Mouse (Mus musculus) lung, embryonic 16.5 days (tissue): ENCODE results near the gene Cipc. TPM values are rescaled to one million over a fixed set of nuclear protein-coding genes. Genes with fewer than 3 reads are reported as not detected.

Experiments
- ATAC-seq: fragments of 200-750 bp; cut with Nextera tagmentation; 2 replicates; pipeline ENCODE4 v1.8.0; 2017; ENCODE audit warnings: low read depth, mild to moderate bottlenecking, moderate library complexity
- H3K27ac ChIP-seq: fragments of 300-500 bp; sonication (generic); 2 replicates; pipeline ENCODE4 v1.5.1; 2014; ENCODE audit warnings: mild to moderate bottlenecking, control low read depth, low read length
- H3K27me3 ChIP-seq: fragments of 300-500 bp; sonication (generic); 2 replicates; pipeline ENCODE4 v1.6.1; 2014; ENCODE audit warnings: low read depth, low read length, mixed read lengths; ENCODE audit not compliant: control insufficient read depth, insufficient read depth
- H3K36me3 ChIP-seq: fragments of 300-500 bp; sonication (generic); 2 replicates; pipeline ENCODE4 v1.6.1; 2014; ENCODE audit warnings: low read length; ENCODE audit not compliant: control insufficient read depth, insufficient read depth
- H3K4me1 ChIP-seq: fragments of 300-500 bp; sonication (generic); replicated peaks from 2 replicates; pipeline ENCODE4 v1.6.1; 2014; ENCODE audit warnings: low read length, mixed read lengths; ENCODE audit not compliant: control insufficient read depth, insufficient read depth
- H3K4me2 ChIP-seq: fragments of 300-500 bp; sonication (generic); 2 replicates; pipeline ENCODE4 v1.6.1; 2014; ENCODE audit warnings: low read depth, low read length, control low read depth
- H3K4me3 ChIP-seq: fragments of 300-500 bp; sonication (generic); 2 replicates; pipeline ENCODE4 v1.5.1; 2014; ENCODE audit warnings: mild to moderate bottlenecking, low read length, control low read depth
- H3K9ac ChIP-seq: fragments of 300-500 bp; sonication (generic); 2 replicates; pipeline ENCODE4 v1.6.1; 2014; ENCODE audit warnings: low read length, control low read depth
- H3K9me3 ChIP-seq: fragments of 300-500 bp; sonication (generic); 2 replicates; pipeline ENCODE4 v1.6.1; 2016; ENCODE audit warnings: low read length; ENCODE audit not compliant: control insufficient read depth
- WGBS: fragments of 180-500 bp; shearing (Covaris S2); extraction: QIAGEN DNeasy Blood & Tissue Kit; methylation state at CpG from one replicate; pipeline ENCODE4 v1.1.7; 2014; 5-methylcytosine and 5-hydroxymethylcytosine counted together
- polyA plus RNA-seq: library from polyadenylated mRNA; unstranded; fragments of >200 nt; fragmentation: Nextera tagmentation; extraction: Ambion mirVana; gene quantifications from 2 replicates; pipeline ENCODE4 v1.2.1, GENCODE M21; 2015

The Cipc gene
- polyA plus RNA-seq, 1 experiment from 2014 or later = 20.2 TPM

DNA sequence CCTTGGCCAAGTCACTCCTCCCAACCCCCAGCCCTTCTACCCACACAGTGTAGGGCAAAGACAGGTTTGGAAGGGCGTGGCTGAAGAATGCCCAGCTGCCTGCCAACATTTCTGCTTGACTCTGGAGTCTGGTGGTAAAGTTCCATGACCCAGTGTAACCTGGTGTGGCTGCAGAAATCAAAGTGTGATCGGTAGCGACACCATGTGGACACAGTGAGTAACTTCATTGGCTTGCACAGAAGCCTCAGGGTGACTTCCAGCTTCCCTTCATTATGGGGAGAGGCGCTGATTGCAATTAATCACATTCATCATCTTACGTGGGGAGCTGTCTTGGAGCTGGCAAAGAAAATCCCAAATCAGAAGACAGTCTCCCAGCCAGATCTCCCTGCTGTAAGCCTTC is 23.0 kb upstream of the Cipc start:
- Histone ChIP-seq H3K4me1 (peaks cover 11% of the 10 kb centered on the region), H3K9me3 (no peaks in the 10 kb centered on the region), H3K4me2 (no peak overlapping the region), H3K36me3 (no peaks in the 10 kb centered on the region), H3K9ac (no peak overlapping the region), H3K27ac (no peak overlapping the region), H3K27me3 (no peaks in the 10 kb centered on the region), H3K4me3 (no peak overlapping the region)
- ATAC-seq = peak; percentile 83
- 3% methylated on average over 5 of the region's 5 CpGs for WGBS

DNA sequence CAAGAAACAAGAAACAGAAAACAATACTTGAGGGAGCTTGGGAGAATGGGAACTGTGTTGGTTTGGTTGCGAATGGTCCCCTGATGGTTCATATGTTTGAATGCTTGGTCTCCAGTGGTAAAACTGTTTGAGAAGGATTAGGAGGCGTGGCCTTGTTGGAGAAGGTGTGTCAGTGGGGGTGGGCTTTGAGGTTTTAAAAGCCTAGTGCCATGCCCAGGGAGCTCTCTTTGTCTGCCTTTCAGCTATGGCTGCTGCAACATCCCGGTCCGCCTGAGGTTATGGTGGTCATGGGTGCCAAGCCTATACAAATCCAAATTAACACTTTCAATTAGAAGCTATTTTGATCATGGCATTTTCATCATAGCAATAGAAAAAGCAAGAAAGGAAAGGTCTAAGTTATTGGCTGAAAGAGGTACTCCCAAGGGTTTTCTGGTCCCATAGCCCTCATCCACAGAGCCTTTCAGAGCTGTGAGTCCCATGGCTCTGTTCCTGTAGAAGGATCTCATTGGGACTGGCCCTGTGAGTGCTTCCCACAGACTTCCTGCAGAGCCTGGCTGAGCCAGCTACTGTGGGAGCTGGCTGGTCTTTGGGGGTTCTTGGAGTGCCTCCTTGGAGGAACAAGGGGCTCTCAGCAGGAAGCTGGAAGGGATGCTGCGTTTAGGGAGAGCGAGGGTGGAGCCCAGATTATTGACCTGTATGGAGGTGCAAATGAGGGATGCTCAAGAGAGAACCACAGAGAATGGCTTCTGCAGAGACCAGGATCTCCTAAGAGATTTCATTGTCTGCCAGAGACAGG is 15.7 kb upstream of the Cipc start:
- ATAC-seq = no peak
- Histone ChIP-seq H3K9ac (no peak overlapping the region), H3K36me3 (no peaks in the 10 kb centered on the region), H3K4me2 (no peak overlapping the region), H3K9me3 (no peaks in the 10 kb centered on the region), H3K4me1 (peaks cover 11% of the 10 kb centered on the region), H3K27ac (no peak overlapping the region), H3K27me3 (no peaks in the 10 kb centered on the region), H3K4me3 (no peak overlapping the region)
- 74% methylated on average over 6 of the region's 6 CpGs for WGBS

DNA sequence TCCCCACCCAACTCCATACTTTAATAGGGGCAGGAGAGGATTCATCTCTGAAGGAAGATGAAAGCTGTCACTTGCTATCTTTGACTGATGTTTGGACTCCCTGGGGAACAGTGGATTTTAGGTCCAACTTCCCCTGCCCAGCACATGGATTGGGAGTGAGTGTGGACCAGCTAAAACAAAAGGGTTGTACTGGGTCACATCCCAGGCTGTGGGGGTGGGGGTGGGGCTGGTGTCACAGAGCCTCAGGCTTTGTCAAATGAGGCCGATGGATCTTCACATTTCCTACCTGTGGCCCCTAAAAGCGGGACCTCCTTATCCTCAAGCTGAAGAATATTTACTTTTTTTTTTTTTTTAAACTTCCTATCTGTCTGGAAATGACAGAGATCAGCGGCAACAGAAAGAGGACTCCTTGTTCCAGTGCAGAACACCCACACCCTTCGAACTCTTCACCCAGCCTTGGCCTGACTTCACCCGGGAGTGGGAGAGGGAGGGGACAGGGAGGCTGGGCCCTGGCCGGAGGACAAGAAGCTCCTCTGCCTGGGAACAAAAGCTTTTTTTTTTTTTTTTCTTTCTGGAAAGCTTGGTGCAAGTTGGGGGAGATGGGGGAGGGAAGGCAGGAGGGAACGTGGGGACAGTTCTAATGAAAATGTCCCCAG is 14.8 kb upstream of the Cipc start:
- WGBS = 13% methylated on average over 7 of the region's 7 CpGs
- H3K27me3 ChIP-seq = no peaks in the 10 kb centered on the region
- H3K4me1 ChIP-seq = peaks cover 11% of the 10 kb centered on the region
- H3K9me3 ChIP-seq = no peaks in the 10 kb centered on the region
- 0 out of 2 replicates have a peak overlapping the region, but pooled peaks have one; percentile 7 for H3K4me2 ChIP-seq
- H3K27ac ChIP-seq = no peak overlapping the region
- no peak overlapping the region for H3K9ac ChIP-seq
- ATAC-seq = peak; percentile 67
- H3K4me3 ChIP-seq = no peak overlapping the region
- no peaks in the 10 kb centered on the region for H3K36me3 ChIP-seq

GRCm38 (mm10) chr12:86932575-86932952 is 14.3 kb upstream of the Cipc start:
- no peaks in the 10 kb centered on the region for H3K36me3 ChIP-seq
- no peak overlapping the region for H3K27ac ChIP-seq
- no peaks in the 10 kb centered on the region for H3K27me3 ChIP-seq
- peak; percentile 39 for ATAC-seq
- peaks cover 11% of the 10 kb centered on the region for H3K4me1 ChIP-seq
- H3K4me3 ChIP-seq = no peak overlapping the region
- H3K9me3 ChIP-seq = no peaks in the 10 kb centered on the region
- H3K9ac ChIP-seq = no peak overlapping the region
- WGBS = 47% methylated on average over 6 of the region's 6 CpGs
- 0 out of 2 replicates have a peak overlapping the region, but pooled peaks have one; percentile 7 for H3K4me2 ChIP-seq

- Histone ChIP-seq H3K27me3 (no peaks in the 10 kb centered on the region), H3K27ac (no peak overlapping the region), H3K4me2 (no peak overlapping the region), H3K4me1 (peaks cover 11% of the 10 kb centered on the region), H3K4me3 (no peak overlapping the region), H3K36me3 (no peaks in the 10 kb centered on the region), H3K9ac (no peak overlapping the region), H3K9me3 (no peaks in the 10 kb centered on the region)
- ATAC-seq = no peak
- WGBS = 24% methylated on average over 1 of the region's 1 CpGs
These were observed 12.1 kb upstream of the Cipc start for GRCm38 (mm10) chr12:86934748-86935147.

DNA sequence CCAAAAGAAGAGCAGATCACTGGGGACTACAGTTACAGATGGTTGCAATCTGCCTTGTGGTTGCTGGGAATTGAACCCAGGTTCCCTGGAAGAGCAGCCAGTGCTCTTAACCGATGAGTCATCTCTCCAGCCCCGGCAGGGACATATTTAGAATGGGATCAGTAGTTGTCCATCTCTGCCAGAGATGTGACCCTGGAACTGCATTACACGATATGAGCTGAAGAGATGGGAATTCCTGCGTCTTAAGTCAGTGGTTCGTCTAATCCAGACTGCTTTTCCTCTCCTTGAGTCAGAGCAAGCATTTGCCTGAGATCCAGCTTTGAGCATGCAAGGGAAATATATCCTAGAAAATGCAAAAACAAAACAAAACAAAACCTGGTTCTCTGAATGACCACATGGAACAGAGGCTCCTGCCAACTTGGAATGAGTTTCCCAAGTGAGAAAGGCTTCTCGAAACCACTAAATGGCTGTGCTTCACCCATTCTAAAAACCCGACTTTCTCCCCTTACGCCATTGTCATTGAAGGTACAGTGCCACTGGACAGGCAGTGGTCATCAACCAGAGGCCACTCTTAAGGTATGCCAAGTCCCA is 11.1 kb upstream of the Cipc start:
- H3K9ac ChIP-seq = no peak overlapping the region
- 82% methylated on average over 8 of the region's 8 CpGs for WGBS
- no peaks in the 10 kb centered on the region for H3K9me3 ChIP-seq
- H3K36me3 ChIP-seq = no peaks in the 10 kb centered on the region
- ATAC-seq = no peak
- H3K27me3 ChIP-seq = no peaks in the 10 kb centered on the region
- peaks cover 11% of the 10 kb centered on the region for H3K4me1 ChIP-seq
- H3K4me3 ChIP-seq = no peak overlapping the region
- H3K4me2 ChIP-seq = no peak overlapping the region
- no peak overlapping the region for H3K27ac ChIP-seq

GRCm38 (mm10) chr12:86936587-86937343 is 10.1 kb upstream of the Cipc start:
- no peaks in the 10 kb centered on the region for H3K9me3 ChIP-seq
- WGBS = 67% methylated on average over 11 of the region's 11 CpGs
- H3K36me3 ChIP-seq = no peaks in the 10 kb centered on the region
- 0 out of 2 replicates have a peak, but pooled peaks have one; percentile 55 for ATAC-seq
- H3K4me2 ChIP-seq = no peak overlapping the region
- peaks cover 12% of the 10 kb centered on the region for H3K4me1 ChIP-seq
- no peaks in the 10 kb centered on the region for H3K27me3 ChIP-seq
- no peak overlapping the region for H3K4me3 ChIP-seq
- H3K27ac ChIP-seq = no peak overlapping the region
- H3K9ac ChIP-seq = no peak overlapping the region

- Histone ChIP-seq H3K27me3 (no peaks in the 10 kb centered on the region), H3K9ac (no peak overlapping the region), H3K4me3 (no peak overlapping the region), H3K27ac (no peak overlapping the region), H3K4me2 (no peak overlapping the region), H3K36me3 (no peaks in the 10 kb centered on the region), H3K9me3 (no peaks in the 10 kb centered on the region), H3K4me1 (peaks cover 5% of the 10 kb centered on the region; the same call in 1 of the 2 replicates)
- ATAC-seq = no peak
- 64% methylated on average over 9 of the region's 9 CpGs for WGBS
These were observed 8.3 kb upstream of the Cipc start for GRCm38 (mm10) chr12:86938571-86938970.

DNA sequence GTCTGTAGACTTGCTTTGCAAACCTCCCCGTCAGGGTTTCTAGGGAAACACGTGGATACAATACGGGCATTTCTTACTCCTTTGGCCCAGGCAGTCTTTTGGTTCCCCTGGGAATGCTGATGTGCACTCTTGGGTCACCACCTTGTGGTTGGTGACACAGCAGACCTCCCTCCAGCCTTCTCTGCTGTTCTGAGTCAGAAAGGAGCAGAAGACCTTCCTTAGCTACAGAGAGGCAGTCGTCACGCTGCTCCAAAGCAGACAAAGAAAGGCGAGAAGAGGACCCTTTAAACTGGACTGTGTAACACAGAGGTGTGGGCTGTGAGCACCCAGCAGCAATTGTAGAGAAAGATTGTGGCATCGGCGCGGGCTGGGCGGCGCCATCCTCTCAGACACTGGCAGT is 5.7 kb upstream of the Cipc start:
- H3K27me3 ChIP-seq = no peaks in the 10 kb centered on the region
- H3K27ac ChIP-seq = peak overlapping the region; percentile 74
- 36% methylated on average over 11 of the region's 11 CpGs for WGBS
- H3K4me3 ChIP-seq = no peak overlapping the region
- ATAC-seq = peak; percentile 41
- H3K9ac ChIP-seq = no peak overlapping the region
- no peak overlapping the region for H3K4me2 ChIP-seq
- H3K36me3 ChIP-seq = no peaks in the 10 kb centered on the region
- H3K4me1 ChIP-seq = peaks cover 10% of the 10 kb centered on the region; the same call in 1 of the 2 replicates
- H3K9me3 ChIP-seq = no peaks in the 10 kb centered on the region
